Mouse (Mus musculus) left cerebral cortex, postnatal 14 days (tissue): Measurements from ENCODE around the gene Rpl37a. TPM values are rescaled to one million over a fixed set of nuclear protein-coding genes. Genes with fewer than 3 reads are reported as not detected.

Experiments used
- DNase-seq, 2 experiments: peaks; one replicate each; pipeline ENCODE4 v3.0.0; 2021 to 2022; ENCODE audit warnings: low spot score in 2 of 2, mixed read lengths in 1 of 2
- intact Hi-C: fragments of 180-260 bp; cut with DNase I; formaldehyde crosslinking; loops from one replicate; pipeline ENCODE4 v1.15.1; 2025
- long read RNA-seq, 2 experiments: library from polyadenylated mRNA; stranded (forward); transcript quantifications; one replicate each; pipeline ENCODE4 v2.0.0; 2021
- total RNA-seq, 2 experiments: library from RNA; stranded (reverse); gene quantifications; 2 replicates each; pipeline ENCODE4 v1.2.3; 2021

Rpl37a gene
- total RNA-seq, result 100 to 1,000 TPM; 499 to 507 TPM
- long read RNA-seq, experiment 1, transcript Rpl37a-201 (4 exons, 558 nt), result major isoform, 117 of 122 reads
- long read RNA-seq, experiment 1, transcript Rpl37a-204 (3 exons, 665 nt), result minor isoform, 5 of 122 reads
- long read RNA-seq, experiment 1, partial matches to known transcripts, result 0 of 122 reads
- long read RNA-seq, experiment 1, other reads (novel, unspliced or antisense), result 0 of 122 reads
- long read RNA-seq, experiment 2, transcript Rpl37a-204 (3 exons, 665 nt), result minor isoform, 6 of 89 reads
- long read RNA-seq, experiment 2, transcript Rpl37a-201 (4 exons, 558 nt), result major isoform, 80 of 89 reads
- long read RNA-seq, experiment 2, partial matches to known transcripts, result 2 of 89 reads
- long read RNA-seq, experiment 2, other reads (novel, unspliced or antisense), result 1 of 89 reads

GRCm38 (mm10) chr1:72710753-72711653 is at the start of gene Rpl37a:
Rpl37a (plus strand) TSS chr1:72711290.
- intact Hi-C loops, result loop anchor here (5.0 to 10.0 kb wide), 2 partner anchors 114 to 404 kb away; partner anchors contain the start of genes Igfbp2 and Xrcc5

GRCm38 (mm10) chr1:72673070-72673469 is 38.0 kb upstream of the Rpl37a start:
- DNase-seq, result peak; percentile 2 to 6
- intact Hi-C loops, result no loop called here

More at GRCm38 (mm10) chr1:72710753-72711653, at the start of gene Rpl37a:
- peak; percentile 96 to 98 for DNase-seq

- DNase-seq, result no peak
- intact Hi-C loops, result no loop called here
Measured at GRCm38 (mm10) chr1:72696256-72696655, 14.8 kb upstream of the Rpl37a start.

GRCm38 (mm10) chr1:72698651-72699050 is 12.4 kb upstream of the Rpl37a start:
- no peak for DNase-seq
- intact Hi-C loops, result no loop called here

- intact Hi-C loops, result no loop called here
- DNase-seq, result no peak
Measured at GRCm38 (mm10) chr1:72700479-72700878, 10.6 kb upstream of the Rpl37a start, which contains the start of gene Ankar. Ankar (minus strand) TSS chr1:72700579.

GRCm38 (mm10) chr1:72707525-72707924 is 3.6 kb upstream of the Rpl37a start:
- no peak for DNase-seq
- intact Hi-C loops, result no loop called here

GRCm38 (mm10) chr1:72711684-72712083 is 594 bp downstream of the Rpl37a start:
- DNase-seq, result no peak
- intact Hi-C loops, result loop anchor here (5.0 to 10.0 kb wide), 2 partner anchors 113 to 404 kb away; partner anchors contain the start of genes Igfbp2 and Xrcc5

- intact Hi-C loops, result loop anchor here (5.0 to 10.0 kb wide), 2 partner anchors 110 to 407 kb away; partner anchors contain the start of genes Igfbp2 and Xrcc5
- no peak for DNase-seq
Measured at GRCm38 (mm10) chr1:72714547-72714946, 3.5 kb downstream of the Rpl37a start.

GRCm38 (mm10) chr1:72715065-72715464 is 4.0 kb downstream of the Rpl37a start:
- intact Hi-C loops, result loop anchor here (5.0 to 10.0 kb wide), 2 partner anchors 110 to 1112 kb away; partner anchors contain the start of gene Igfbp2
- DNase-seq, result no peak

GRCm38 (mm10) chr1:72715593-72716361 is 4.7 kb downstream of the Rpl37a start:
- intact Hi-C loops, result loop anchor here (5.0 to 10.0 kb wide), 2 partner anchors 109 to 1112 kb away; partner anchors contain the start of gene Igfbp2
- no peak for DNase-seq

- DNase-seq, result no peak
- intact Hi-C loops, result loop anchor here (5.0 to 10.0 kb wide), 2 partner anchors 108 to 1111 kb away; partner anchors contain the start of gene Igfbp2
Measured at GRCm38 (mm10) chr1:72716421-72716820, 5.3 kb downstream of the Rpl37a start.

- peak; percentile 74 to 84 for DNase-seq
- intact Hi-C loops, result loop anchor here (1.0 to 10.0 kb wide), 3 partner anchors 108 to 1110 kb away; partner anchors contain the start of gene Igfbp2
Measured at GRCm38 (mm10) chr1:72716926-72717325, 5.8 kb downstream of the Rpl37a start.

GRCm38 (mm10) chr1:72717540-72717939 is 6.5 kb downstream of the Rpl37a start:
- intact Hi-C loops, result loop anchor here (1.0 to 10.0 kb wide), 3 partner anchors 107 to 1110 kb away; partner anchors contain the start of gene Igfbp2
- DNase-seq, result no peak

- DNase-seq, result peak; percentile 39 to 58
- intact Hi-C loops, result loop anchor here (5.0 to 10.0 kb wide), 2 partner anchors 106 to 1108 kb away; partner anchors contain the start of gene Igfbp2
Measured at GRCm38 (mm10) chr1:72718846-72719245, 7.8 kb downstream of the Rpl37a start.

- intact Hi-C loops, result no loop called here
- no peak for DNase-seq
Measured at GRCm38 (mm10) chr1:72720115-72720725, 9.1 kb downstream of the Rpl37a start.

- DNase-seq, result no peak
- intact Hi-C loops, result no loop called here
Measured at GRCm38 (mm10) chr1:72722646-72723045, 11.6 kb downstream of the Rpl37a start.

- intact Hi-C loops, result no loop called here
- DNase-seq, result no peak
Measured at GRCm38 (mm10) chr1:72724354-72724753, 13.3 kb downstream of the Rpl37a start.

- intact Hi-C loops, result no loop called here
Measured at GRCm38 (mm10) chr1:72725941-72726340, 14.9 kb downstream of the Rpl37a start.

More at GRCm38 (mm10) chr1:72725941-72726340, 14.9 kb downstream of the Rpl37a start:
- DNase-seq, result no peak
